Mouse (Mus musculus): ENCODE measurements at regions not wholly inside any gene's neighbourhood (a gene's known extent, or its start where the extent isn't known, plus 50 kb on each side); places are given as distances from the start of the nearest gene placed in this dataset.
A peak's percentile ranks its signal among the peaks of the same experiment; 100 is the strongest.
"Not testable (repeated sequence)": the region's sequence is repeated elsewhere in the genome, so short reads cannot be mapped to it uniquely, and the experiment has no call there.

DNA sequence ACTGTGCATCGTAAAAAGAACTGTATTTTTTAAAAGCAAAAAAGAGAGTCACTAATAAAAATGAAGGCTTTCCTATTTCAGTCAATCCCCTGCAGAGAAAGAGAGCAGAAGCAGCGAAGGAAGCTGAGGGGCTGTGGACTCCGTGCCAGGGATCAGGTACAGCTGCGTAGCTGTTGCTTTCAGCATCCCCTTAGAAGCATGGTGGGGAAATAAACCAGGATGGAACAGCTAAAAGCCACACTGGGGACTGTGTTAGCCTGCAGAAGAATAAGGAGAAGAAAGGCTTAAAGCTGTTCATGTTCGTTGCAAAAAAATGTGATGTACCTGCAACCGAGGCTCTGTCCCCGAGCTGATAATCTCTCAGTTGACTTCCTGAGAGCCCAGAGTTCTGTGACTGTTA is 1302.6 kb upstream of the Sel1l start:
- no peak for DNase-seq (ENCODE audit: low read depth)

DNA sequence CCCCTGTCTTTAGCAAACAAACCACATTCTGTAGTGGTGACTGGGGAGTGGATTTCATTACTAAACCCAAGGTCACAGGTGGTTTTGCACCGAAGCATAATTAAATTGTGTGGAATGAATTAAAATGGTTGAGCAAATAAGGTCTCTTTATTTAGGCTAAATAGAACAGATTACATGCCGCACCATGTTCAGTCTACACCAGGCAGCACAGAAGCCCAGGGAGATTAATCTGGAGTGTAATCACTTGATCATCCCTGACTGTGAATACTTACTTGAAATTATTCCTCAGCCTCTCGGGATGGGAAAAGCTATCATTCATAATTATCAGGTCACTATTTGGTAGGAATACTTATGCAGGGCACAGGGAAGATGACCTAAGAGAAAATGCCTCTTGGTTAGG is 1293.3 kb upstream of the Sel1l start:
- DNase-seq (ENCODE audit: low read depth) = no peak

DNA sequence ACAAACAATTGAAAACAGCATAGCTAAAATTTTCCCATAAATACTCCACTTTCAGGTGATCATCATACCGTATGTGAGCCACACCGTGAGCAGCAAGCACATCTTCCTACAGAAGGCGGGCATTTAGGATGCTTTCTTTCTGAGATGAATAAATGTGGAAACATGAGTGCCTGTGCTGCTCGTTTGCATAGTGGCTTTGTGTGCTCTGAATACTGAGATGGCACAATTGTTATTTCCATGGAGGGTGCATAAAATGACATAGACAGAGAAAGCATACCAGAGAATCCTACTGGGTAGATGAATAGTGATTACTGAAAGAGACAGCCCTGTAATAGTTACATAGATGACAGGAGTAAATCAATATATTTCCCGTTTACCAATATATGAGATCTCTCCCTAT is 1287.4 kb upstream of the Sel1l start:
- no peak for DNase-seq (ENCODE audit: low read depth)

DNA sequence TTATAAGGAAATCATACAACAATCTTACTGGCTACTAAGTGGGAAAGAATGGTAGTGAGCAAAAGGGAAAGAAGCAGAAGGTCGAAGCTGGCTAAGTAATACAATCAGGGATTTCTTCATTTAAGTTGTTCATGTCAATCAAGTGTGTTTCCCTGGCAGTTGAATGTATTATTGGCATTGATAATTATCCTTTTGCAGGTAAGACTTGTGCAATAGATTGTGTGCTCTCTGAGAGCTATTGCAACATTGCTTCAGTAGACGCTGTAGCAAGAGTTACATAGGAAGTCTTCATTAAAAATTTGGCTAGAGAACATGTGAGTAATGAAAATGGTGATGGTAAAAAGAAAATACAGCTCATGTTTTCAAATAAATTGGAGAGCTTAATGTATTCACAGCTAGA is 1273.3 kb upstream of the Sel1l start:
- no peak for DNase-seq (ENCODE audit: low read depth)

DNA sequence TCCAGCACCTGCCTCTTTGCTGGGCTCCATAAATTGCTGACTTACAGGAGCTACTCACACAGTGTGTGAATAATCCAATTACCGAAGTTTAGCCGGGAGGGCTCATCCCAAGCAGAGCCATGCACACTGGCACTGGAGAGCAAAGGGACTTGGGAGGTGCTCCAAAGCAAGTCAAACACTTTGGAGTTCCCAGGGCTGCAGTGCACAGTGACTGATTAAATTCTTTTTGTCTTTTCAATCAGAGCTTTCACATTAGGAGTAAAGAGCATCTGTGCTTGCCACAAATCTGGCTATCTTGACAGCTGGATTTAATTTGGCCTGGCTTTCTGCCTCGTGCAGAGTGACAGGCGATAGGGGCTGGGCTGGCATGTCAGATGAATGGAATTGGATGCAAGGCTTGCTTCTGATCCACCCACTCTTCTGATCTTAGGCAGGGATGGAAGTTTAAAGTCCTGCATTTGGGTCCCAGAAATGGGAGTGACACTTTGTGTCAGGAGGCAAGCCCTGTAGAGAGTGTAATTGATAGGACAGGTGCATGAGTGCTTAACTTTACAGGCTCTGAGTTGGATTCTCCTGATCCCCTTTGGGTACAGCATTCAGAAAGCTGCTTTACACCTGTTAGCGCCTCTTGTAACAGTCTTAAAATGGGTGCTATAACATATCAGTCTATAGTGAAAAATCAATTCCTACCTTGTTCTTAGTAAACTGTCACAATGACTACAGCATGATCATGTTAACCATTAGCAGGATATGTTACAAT is 1239.3 kb upstream of the Sel1l start:
- no peak for DNase-seq (ENCODE audit: low read depth)

DNA sequence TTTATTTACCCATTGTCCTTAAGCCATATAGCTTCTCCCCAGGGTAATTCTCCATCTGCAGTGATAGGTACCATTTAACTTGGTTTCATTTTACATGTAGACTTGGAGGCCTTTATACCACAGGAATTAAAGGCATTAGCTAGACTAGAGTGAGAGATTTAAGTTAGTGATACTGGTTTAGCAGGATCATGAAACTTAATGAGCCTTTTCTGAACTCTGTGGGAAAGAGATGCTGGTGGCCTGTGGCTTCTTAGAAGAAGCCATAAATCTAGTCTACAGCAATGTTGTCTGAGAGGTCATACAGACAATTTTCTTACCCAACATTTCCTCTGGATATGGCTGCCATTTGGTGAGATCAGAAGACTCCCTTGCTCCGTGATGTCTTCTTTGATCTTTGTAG is 1214.9 kb upstream of the Sel1l start:
- DNase-seq (ENCODE audit: low read depth) = no peak

DNA sequence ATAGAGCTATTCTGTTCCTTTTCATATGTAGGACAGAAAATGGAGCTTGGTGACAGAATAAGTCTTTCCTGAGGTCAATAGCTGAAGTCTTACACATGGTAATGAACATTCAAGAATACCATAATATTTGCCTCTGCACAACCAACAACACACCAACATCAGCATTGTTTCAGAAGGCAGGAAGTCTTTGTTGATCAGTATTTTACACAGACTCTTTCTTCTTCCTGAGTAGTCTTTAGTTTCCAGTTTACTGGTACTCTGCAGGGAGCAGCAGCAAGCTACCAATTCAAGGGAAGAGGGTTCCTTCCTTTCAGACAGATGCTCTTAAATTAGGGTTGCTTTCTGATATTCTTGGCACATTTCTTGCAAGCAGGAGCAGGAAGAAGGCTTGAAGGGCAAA is 1170.7 kb upstream of the Sel1l start:
- DNase-seq (ENCODE audit: low read depth) = no peak

DNA sequence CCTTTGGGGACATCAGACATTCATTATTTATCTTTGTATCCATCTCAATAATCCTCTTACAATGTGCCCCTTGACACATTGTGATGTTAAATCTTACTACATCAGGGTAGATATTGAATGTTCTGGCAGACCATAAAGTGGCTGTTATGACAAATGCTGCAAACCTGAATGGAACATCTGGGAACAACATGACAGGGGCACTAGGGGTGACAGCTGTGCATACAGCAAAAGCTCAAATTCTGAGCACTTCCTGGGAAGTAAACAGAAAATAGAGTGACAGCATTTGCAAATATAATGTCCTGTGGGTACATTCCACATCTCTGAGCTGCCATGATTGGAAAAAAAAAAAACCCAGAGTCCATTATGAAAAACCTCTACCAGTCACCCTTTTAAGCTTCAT is 1162.6 kb upstream of the Sel1l start:
- DNase-seq (ENCODE audit: low read depth) = no peak

DNA sequence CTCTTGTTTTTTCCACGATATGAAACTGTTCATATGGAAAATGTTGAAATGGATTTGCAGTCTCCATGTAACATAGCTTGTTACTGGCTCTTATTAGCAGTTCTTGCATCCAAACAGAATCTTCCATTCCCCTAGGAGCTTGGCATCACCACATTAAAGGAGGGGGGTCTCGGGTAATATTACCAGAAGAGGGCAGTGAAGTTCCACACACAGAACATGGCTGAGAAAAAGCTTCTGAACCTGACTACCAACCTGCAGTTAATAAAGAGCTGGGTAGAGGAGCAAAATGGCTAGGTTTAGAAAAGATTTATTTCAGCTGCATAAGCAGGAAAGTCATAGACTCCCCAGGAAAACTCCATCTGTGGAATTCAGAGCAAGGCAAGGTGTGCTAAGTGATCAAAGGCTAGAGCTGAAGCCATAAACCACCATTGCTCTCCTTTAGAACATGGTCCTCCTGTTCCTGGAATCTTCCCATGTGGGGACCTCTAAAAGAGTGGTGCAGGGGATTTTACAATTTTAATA is 1157.9 kb upstream of the Sel1l start:
- no peak for DNase-seq (ENCODE audit: low read depth)

DNA sequence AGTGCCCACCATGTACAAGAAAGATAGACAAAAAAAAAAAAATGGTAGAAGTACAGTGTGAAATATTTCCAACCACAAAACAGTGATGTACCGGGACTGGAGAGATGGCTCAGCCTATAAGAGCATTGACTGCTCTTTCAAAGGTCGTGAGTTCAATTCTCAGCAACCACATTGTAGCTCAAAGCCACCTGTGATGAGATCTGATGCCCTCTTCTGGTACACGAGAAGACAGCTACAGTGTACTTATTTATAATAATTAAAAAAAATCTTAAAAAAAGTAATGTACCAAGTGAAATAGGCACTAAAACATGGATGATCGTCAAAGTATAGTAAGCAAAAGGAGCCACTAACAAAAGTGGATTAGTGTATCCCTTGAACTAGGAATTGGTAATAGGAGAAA is 1154.2 kb upstream of the Sel1l start:
- DNase-seq (ENCODE audit: low read depth) = peak; percentile 1

DNA sequence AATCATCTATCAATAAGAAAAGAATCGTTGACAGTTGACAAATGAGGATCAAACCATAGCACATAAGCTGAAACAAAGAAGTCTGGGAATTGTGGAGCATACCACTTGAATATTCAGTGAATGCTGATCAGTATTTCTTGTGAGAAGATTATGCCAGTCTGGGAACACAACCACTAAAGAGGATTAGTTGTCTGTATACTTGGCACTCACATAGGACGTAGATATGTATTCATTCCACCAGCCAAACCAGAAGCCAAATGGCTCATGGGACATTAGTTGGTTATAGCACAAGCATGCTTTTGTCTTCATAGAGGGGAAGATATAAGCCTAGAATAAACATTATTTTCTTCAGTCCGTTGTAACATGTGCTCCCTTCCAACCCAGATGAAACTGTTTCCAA is 1126.7 kb upstream of the Sel1l start:
- no peak for DNase-seq (ENCODE audit: low read depth)

DNA sequence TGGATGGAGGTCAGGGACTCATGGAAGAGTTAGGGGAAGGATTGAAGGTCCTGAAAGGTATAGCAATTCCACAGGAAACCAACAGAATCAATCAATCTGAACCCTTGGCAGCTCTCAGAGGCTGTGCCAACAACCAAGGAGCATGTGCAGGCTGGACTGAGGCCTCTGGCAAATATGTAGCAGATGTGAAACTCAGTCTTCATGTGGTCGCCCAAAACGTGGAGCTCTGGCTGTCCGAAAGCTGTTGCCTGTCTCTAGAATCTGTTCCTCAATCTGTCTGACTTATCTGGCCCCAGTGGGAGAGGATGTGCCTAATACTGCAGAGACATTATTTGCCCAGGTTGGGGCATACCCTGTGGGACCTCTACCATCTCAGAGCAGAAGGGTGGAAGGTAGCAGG is 1095.4 kb upstream of the Sel1l start:
- no peak for DNase-seq (ENCODE audit: low read depth)

DNA sequence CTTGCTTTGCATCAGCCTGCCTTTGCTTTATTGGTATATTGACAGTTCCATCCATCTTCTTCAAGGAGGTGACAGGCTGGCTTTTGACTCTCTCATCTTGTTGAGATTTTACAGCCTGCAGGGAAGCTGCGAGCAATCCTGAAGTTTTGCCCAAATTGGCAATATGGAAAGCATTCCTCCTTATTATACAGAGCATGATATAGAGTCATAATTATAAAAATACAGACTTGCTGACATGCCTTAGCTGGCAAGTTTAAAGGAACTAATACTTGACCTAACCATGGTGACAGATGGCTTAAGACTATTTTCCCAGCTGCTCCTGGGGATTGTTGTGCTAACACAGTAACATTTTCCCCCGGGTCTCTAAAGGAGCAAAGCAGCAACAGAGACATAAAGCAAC is 1078.6 kb upstream of the Sel1l start:
- DNase-seq (ENCODE audit: low read depth) = no peak

DNA sequence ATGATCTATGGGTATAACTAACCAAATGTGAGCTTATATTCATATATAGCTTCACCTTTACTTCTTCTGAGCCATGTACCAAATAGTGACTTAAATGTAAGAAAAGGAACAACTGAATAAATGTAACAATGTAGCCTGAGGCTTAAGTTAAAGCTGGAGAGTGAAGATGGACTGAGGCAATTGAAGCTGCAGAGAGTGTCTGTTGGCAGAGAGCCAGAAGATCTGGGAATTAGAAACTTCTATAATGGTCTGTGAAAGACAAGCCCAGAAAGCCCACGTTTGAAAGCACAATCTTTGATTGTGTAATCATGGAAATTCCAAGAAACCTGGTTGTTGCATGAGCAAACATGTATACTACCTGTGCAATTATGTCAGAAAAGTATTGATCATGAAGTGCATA is 1078.0 kb upstream of the Sel1l start:
- no peak for DNase-seq (ENCODE audit: low read depth)

DNA sequence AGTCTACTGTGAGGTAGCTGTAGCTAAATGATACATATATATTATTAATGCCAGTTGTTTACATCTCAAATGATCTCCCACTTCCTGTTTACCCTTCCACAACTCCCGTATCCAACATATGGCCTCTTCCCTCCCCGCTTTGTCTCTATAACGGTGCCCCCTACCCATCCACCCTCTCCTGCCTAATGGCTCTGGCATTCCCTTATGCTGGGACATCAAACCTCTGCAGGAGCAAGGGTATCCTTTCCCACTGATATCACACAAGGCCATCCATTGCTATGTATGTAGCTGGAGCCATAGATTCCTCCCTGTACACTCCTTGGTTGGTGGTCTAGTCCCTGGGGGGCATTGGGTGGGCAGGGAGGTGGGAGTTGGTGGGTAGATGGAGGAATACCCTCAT is 1071.0 kb upstream of the Sel1l start:
- DNase-seq (ENCODE audit: low read depth) = no peak

DNA sequence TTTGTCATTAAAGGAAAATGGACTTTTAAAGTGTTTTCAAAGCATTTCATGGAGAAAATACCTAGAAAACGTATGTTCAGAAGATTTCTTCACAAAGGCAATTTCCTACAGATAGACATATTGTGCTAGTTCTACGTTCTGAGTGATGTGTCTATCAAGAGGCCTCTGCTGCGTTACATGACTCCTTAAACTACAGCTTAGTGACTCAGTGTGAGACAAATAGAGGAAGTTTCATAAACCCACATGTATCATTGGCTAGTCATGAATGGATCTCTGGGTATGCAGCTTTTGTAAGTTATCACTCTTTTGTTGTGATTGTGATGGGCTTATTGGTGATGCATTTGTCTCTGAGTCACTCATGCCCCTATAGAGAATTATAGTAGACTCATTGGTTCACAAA is 1067.3 kb upstream of the Sel1l start:
- DNase-seq (ENCODE audit: low read depth) = no peak

DNA sequence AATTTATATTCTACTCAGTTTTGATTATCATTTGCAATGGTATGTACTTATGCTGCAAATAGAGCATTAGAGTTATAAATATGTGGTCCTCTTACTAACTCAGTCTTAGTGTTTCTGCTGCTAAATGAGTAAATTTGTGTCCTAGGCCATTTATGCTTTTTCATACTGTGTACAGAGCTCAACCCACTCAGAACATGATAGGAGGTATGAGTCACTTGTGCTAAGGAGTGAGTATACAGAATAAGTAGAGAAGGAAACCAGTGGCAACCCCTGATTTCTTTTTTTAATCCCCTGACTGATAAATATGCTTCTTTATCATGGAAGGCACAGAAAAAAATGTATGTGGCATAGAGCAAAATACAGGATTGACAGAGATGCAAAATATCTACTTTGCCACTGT is 1066.8 kb upstream of the Sel1l start:
- no peak for DNase-seq (ENCODE audit: low read depth)

DNA sequence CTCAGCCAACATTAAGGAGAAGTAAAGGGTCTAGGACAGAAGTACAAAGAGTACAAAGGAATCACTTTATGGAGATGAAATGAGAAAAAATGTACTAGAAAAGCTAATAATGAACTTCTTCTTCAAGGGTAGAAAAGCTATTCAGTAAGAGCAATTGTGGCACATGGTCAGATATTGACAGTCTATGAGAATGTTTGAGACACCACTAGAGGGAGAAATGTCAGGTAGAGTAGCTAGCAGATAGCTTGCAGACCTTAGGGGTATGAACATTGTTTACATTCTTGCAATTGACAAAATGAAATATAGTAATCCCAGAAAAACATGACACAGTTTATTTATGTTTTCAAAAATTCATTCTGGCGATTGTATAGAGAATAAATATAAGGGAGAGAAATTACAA is 1066.2 kb upstream of the Sel1l start:
- DNase-seq (ENCODE audit: low read depth) = no peak

DNA sequence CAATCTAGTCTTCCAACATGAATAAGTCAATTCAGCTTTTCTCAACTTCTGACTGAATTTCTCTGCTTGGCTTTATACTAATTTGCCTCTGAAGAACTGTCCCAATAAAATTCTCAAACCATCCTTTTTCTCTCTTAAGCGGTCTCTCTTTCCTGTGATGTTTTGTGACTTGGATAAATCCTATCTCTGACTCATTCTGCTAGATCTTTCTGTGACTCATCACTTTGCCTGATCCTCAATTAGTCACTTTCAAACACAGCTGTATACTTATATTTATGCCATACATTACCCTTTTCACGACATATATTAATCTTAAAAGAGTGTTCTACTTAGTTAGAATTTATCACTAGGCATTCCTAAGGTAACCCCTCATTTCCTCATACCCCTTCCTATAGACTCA is 1055.4 kb upstream of the Sel1l start:
- no peak for DNase-seq (ENCODE audit: low read depth)

DNA sequence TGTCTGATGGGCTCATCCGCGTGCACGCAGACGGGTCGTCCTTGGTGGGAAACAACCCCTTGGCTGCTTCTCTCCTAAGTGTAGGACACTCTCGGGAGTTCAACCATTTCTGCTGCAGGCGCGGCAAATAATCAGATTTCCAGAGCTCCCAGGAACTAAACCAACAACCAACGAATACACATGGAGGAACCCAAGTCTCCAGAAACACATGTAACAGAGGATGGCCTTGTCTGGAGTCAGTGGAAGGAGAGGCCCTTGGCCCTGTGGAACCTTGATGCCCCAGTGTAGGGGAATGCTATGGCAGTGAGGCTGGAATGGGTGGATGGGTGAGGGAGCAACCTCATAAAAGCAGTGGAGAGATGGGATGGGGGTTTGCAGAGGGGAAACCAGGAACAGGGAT is 1043.4 kb upstream of the Sel1l start:
- no peak for DNase-seq (ENCODE audit: low read depth)

DNA sequence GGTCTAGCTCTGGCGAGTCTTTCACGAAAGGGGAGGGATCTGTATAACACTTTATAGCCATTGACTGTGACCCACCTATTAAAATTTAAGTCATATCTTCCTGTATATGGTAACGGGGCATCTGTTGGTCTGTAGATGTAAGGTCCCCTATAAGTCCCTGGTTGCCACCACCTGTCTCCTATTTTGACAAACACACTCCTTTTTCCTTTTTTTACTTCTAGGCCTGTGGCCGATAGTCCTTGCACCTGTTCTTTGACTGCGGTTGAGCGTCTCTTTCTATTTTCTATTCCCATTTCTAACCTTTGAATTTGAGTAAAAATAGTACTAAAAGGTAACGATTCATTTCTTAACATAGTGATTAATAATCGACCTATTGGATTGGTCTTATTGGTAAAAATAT is 1042.7 kb upstream of the Sel1l start:
- not testable (repeated sequence) for DNase-seq (ENCODE audit: low read depth)

DNA sequence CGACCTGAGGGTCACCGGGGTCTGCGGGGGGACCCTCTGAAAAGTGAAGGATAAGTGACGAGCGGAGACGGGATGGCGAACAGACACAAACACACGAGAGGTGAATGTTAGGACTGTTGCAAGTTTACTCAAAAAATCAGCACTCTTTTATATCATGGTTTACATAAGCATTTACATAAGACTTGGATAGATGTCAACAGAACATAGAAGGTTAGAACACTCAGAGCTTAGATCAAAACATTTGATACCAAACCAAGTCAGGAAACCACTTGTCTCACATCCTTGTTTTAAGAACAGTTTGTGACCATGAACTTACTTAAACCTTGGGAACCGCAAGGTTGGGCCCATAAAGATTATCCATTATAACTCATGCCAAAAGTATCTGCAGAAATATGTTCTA is 1042.2 kb upstream of the Sel1l start:
- DNase-seq (ENCODE audit: low read depth) = not testable (repeated sequence)

DNA sequence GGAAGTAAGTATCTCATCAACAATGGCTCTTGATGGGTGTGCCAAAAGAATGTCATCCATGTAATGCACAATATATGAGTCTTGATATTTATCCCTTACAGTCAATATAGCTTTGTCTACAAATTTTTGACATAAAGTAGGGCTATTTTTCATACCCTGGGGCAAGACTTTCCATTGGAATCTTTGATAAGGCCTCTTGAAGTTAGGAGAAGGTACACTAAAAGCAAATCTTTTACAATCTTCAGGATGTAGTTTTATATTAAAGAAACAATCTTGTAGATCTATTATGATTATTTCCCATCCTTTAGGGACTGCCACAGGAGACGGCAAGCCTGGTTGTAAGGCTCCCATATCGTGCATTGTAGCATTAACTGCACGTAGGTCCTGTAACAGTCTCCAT is 1038.8 kb upstream of the Sel1l start:
- no peak for DNase-seq (ENCODE audit: low read depth)

DNA sequence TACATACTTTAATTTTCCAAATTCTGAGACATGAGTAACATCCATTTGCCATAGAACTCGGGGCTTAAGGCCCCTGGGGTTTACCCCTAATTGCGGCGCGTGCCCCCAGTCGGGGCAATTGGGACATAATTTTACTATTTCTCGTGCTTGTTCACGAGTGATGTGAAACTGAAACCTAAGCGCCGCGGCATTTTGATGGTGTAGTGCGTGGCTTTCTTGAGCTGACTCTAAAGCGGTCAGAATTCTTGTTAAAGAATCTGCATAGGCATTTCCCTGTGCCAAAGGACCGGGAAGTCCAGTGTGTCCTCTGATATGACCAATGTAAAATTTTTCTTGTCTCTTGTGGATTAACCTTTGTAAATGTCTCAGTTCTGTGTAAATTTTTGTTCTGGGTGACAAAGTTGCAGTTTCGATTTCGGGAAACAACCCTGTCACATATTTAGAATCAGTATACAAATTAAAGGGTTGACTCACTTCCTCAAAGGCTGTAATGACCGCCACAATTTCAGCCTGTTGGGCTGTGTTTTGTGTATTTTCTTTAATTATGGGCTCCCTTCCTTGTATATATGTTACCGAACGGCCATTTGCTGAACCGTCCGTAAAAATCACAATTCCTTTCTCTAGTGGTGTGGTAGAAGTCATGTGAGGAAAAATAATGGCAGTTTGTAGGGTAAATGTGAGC is 1037.6 kb upstream of the Sel1l start:
- not testable (repeated sequence) for DNase-seq (ENCODE audit: low read depth)

Data from 416B (cell line).